Mouse (Mus musculus): ENCODE measurements around the gene Fitm1. TPM values are rescaled to one million over a fixed set of nuclear protein-coding genes. Genes with fewer than 3 reads are reported as not detected.
A peak's percentile ranks its signal among the peaks of the same experiment; 100 is the strongest.

Gene Fitm1
- polyA plus RNA-seq, 1 experiment = not detected

- Histone ChIP-seq H3K4me1 (peaks cover 22% of the 10 kb centered on the region), H3K27me3 (replicated peaks) (no peaks in the 10 kb centered on the region), H3K36me3 (replicated peaks; ENCODE audit: low read length) (peaks cover 91% of the 10 kb centered on the region), H3K4me3 (replicated peaks) (no peak overlapping the region), H3K9me3 (no peaks in the 10 kb centered on the region)
- TF ChIP-seq FLI1 (IDR thresholded peaks at IDR 0.05; ENCODE audit: low read length) (no peak), GATA1 (IDR thresholded peaks at IDR 0.05; ENCODE audit: borderline replicate concordance, low read length) (no peak)
Measured at GRCm38 (mm10) chr14:55565748-55566147, 9.7 kb upstream of the Fitm1 start.

- no peaks in the 10 kb centered on the region for H3K9me3 ChIP-seq
- TF ChIP-seq FLI1 (IDR thresholded peaks at IDR 0.05; ENCODE audit: low read length) (no peak), GATA1 (IDR thresholded peaks at IDR 0.05; ENCODE audit: borderline replicate concordance, low read length) (no peak)
- H3K27me3 ChIP-seq (replicated peaks) = no peaks in the 10 kb centered on the region
- peaks cover 21% of the 10 kb centered on the region for H3K4me1 ChIP-seq
- H3K36me3 ChIP-seq (replicated peaks; ENCODE audit: low read length) = peaks cover 80% of the 10 kb centered on the region
- no peak overlapping the region for H3K4me3 ChIP-seq (replicated peaks)
Measured at GRCm38 (mm10) chr14:55567496-55567895, 7.9 kb upstream of the Fitm1 start.

GRCm38 (mm10) chr14:55570588-55570987, 4.8 kb upstream of the Fitm1 start:
- Histone ChIP-seq H3K4me1 (peaks cover 22% of the 10 kb centered on the region), H3K27me3 (replicated peaks) (no peaks in the 10 kb centered on the region), H3K4me3 (replicated peaks) (no peak overlapping the region), H3K36me3 (replicated peaks; ENCODE audit: low read length) (peaks cover 49% of the 10 kb centered on the region), H3K9me3 (no peaks in the 10 kb centered on the region)
- TF ChIP-seq FLI1 (IDR thresholded peaks at IDR 0.05; ENCODE audit: low read length) (no peak), GATA1 (IDR thresholded peaks at IDR 0.05; ENCODE audit: borderline replicate concordance, low read length) (no peak)

- Histone ChIP-seq H3K36me3 (replicated peaks; ENCODE audit: low read length) (peaks cover 37% of the 10 kb centered on the region), H3K4me1 (peaks cover 32% of the 10 kb centered on the region), H3K9me3 (no peaks in the 10 kb centered on the region), H3K27me3 (replicated peaks) (no peaks in the 10 kb centered on the region), H3K4me3 (replicated peaks) (no peak overlapping the region)
- TF ChIP-seq FLI1 (IDR thresholded peaks at IDR 0.05; ENCODE audit: low read length) = no peak
- no peak for TF ChIP-seq GATA1 (IDR thresholded peaks at IDR 0.05; ENCODE audit: borderline replicate concordance, low read length)
Measured at GRCm38 (mm10) chr14:55571760-55572159, 3.7 kb upstream of the Fitm1 start.

GRCm38 (mm10) chr14:55575711-55576110, 294 bp downstream of the Fitm1 start:
- TF ChIP-seq FLI1 (IDR thresholded peaks at IDR 0.05; ENCODE audit: low read length) (no peak), GATA1 (IDR thresholded peaks at IDR 0.05; ENCODE audit: borderline replicate concordance, low read length) (no peak)
- H3K4me1 ChIP-seq = peaks cover 59% of the 10 kb centered on the region

GRCm38 (mm10) chr14:55576376-55576775, 959 bp downstream of the Fitm1 start:
- Histone ChIP-seq H3K27me3 (replicated peaks) (no peaks in the 10 kb centered on the region), H3K4me3 (replicated peaks) (no peak overlapping the region), H3K4me1 (peaks cover 58% of the 10 kb centered on the region), H3K9me3 (no peaks in the 10 kb centered on the region), H3K36me3 (replicated peaks; ENCODE audit: low read length) (peaks cover 22% of the 10 kb centered on the region)
- TF ChIP-seq FLI1 (IDR thresholded peaks at IDR 0.05; ENCODE audit: low read length) = no peak
- no peak for TF ChIP-seq GATA1 (IDR thresholded peaks at IDR 0.05; ENCODE audit: borderline replicate concordance, low read length)

More at GRCm38 (mm10) chr14:55575711-55576110, 294 bp downstream of the Fitm1 start:
- Histone ChIP-seq H3K9me3 (no peaks in the 10 kb centered on the region), H3K27me3 (replicated peaks) (no peaks in the 10 kb centered on the region), H3K36me3 (replicated peaks; ENCODE audit: low read length) (peaks cover 17% of the 10 kb centered on the region), H3K4me3 (replicated peaks) (no peak overlapping the region)

- H3K9me3 ChIP-seq = no peaks in the 10 kb centered on the region
- TF ChIP-seq GATA1 (IDR thresholded peaks at IDR 0.05; ENCODE audit: borderline replicate concordance, low read length) (no peak), FLI1 (IDR thresholded peaks at IDR 0.05; ENCODE audit: low read length) (no peak)
- no peaks in the 10 kb centered on the region for H3K27me3 ChIP-seq (replicated peaks)
- peaks cover 47% of the 10 kb centered on the region for H3K4me1 ChIP-seq
- peak within 1 kb of the TSS; percentile 96 for H3K4me3 ChIP-seq (replicated peaks)
- H3K36me3 ChIP-seq (replicated peaks; ENCODE audit: low read length) = peaks cover 33% of the 10 kb centered on the region
Measured at GRCm38 (mm10) chr14:55577871-55578667, 2.7 kb downstream of the Fitm1 start, which contains the start of gene Psme1. TSS of gene Psme1 (plus strand) at chr14:55578123.

- Histone ChIP-seq H3K9me3 (no peaks in the 10 kb centered on the region), H3K36me3 (replicated peaks; ENCODE audit: low read length) (peaks cover 36% of the 10 kb centered on the region), H3K4me1 (peaks cover 47% of the 10 kb centered on the region), H3K27me3 (replicated peaks) (no peaks in the 10 kb centered on the region), H3K4me3 (replicated peaks) (peak overlapping the region; percentile 96)
- no peak for TF ChIP-seq GATA1 (IDR thresholded peaks at IDR 0.05; ENCODE audit: borderline replicate concordance, low read length)
- TF ChIP-seq FLI1 (IDR thresholded peaks at IDR 0.05; ENCODE audit: low read length) = no peak
Measured at GRCm38 (mm10) chr14:55578668-55579269, 3.4 kb downstream of the Fitm1 start.

GRCm38 (mm10) chr14:55579511-55580496, 4.4 kb downstream of the Fitm1 start:
- no peaks in the 10 kb centered on the region for H3K9me3 ChIP-seq
- H3K27me3 ChIP-seq (replicated peaks) = no peaks in the 10 kb centered on the region
- H3K4me1 ChIP-seq = peaks cover 55% of the 10 kb centered on the region
- no peak overlapping the region for H3K4me3 ChIP-seq (replicated peaks)
- TF ChIP-seq FLI1 (IDR thresholded peaks at IDR 0.05; ENCODE audit: low read length) (no peak), GATA1 (IDR thresholded peaks at IDR 0.05; ENCODE audit: borderline replicate concordance, low read length) (no peak)
- peaks cover 36% of the 10 kb centered on the region for H3K36me3 ChIP-seq (replicated peaks; ENCODE audit: low read length)

All from megakaryocyte, embryonic 14.5 days (primary cell).